Mouse (Mus musculus) ES-E14 (cell line): ENCODE measurements around the gene Fam213b. TPM values are rescaled to one million over a fixed set of nuclear protein-coding genes. Genes with fewer than 3 reads are reported as not detected.
A peak's percentile ranks its signal among the peaks of the same experiment; 100 is the strongest.

Experiments
- DNase-seq: peaks from one replicate; pipeline ENCODE4 v3.0.0-alpha.2; 2013; ENCODE audit warnings: low read depth, low spot score
- H3K27ac ChIP-seq: 2 replicates; pipeline ENCODE4 v1.5.1; 2012; ENCODE audit warnings: low read depth, mild to moderate bottlenecking, low read length, moderate library complexity, mixed read lengths; ENCODE audit not compliant: poor library complexity, insufficient read depth, severe bottlenecking
- H3K36me3 ChIP-seq: 2 replicates; pipeline ENCODE4 v1.6.1; 2012; ENCODE audit warnings: mild to moderate bottlenecking, low read length, moderate library complexity, mixed read lengths; ENCODE audit not compliant: control insufficient read depth, poor library complexity, insufficient read depth, severe bottlenecking
- H3K4me1 ChIP-seq, 2 experiments: fragments of 150-350 bp in 1 of 2; sonication (generic) in 1 of 2; 2 replicates each; pipeline ENCODE4 v1.6.1; 2012; ENCODE audit warnings: low read length in 2 of 2, mild to moderate bottlenecking in 1 of 2, mixed read lengths in 1 of 2; ENCODE audit not compliant: control insufficient read depth in 2 of 2, insufficient read depth in 2 of 2, poor library complexity in 1 of 2
- H3K4me3 ChIP-seq, 2 experiments: fragments of 150-350 bp in 1 of 2; sonication (generic) in 1 of 2; 2 replicates each; pipeline ENCODE4 v1.5.1; 2012; ENCODE audit warnings: low read length in 2 of 2, low read depth in 1 of 2, mild to moderate bottlenecking in 1 of 2, mixed read lengths in 1 of 2; ENCODE audit not compliant: insufficient read depth in 1 of 2, poor library complexity in 1 of 2, severe bottlenecking in 1 of 2
- H3K9ac ChIP-seq: 2 replicates; pipeline ENCODE4 v1.6.1; 2012; ENCODE audit warnings: low read depth, mild to moderate bottlenecking, low read length, mixed read lengths; ENCODE audit not compliant: poor library complexity, insufficient read depth, severe bottlenecking
- H3K9me3 ChIP-seq: fragments of 150-350 bp; sonication (generic); 2 replicates; pipeline ENCODE4 v1.6.1; 2012; ENCODE audit warnings: low read depth, mild to moderate bottlenecking, low read length; ENCODE audit not compliant: control insufficient read depth, insufficient read depth
- CHD2 ChIP-seq: IDR thresholded peaks from 2 replicates; pipeline ENCODE4 v1.6.1; 2014; ENCODE audit warnings: mild to moderate bottlenecking, low read depth, low read length, inconsistent platforms
- HCFC1 ChIP-seq: IDR thresholded peaks from 2 replicates; pipeline ENCODE4 v1.6.1; 2012; ENCODE audit warnings: low read length, inconsistent platforms, borderline replicate concordance; ENCODE audit not compliant: insufficient read depth
- MAFK ChIP-seq: IDR thresholded peaks from 2 replicates; pipeline ENCODE4 v1.6.1; 2014; ENCODE audit warnings: mild to moderate bottlenecking, low read depth, low read length, inconsistent platforms; ENCODE audit not compliant: insufficient read depth
- ZC3H11A ChIP-seq: IDR thresholded peaks from 2 replicates; pipeline ENCODE4 v1.6.1; 2012; ENCODE audit warnings: low read depth, mild to moderate bottlenecking, inconsistent platforms, low read length, borderline replicate concordance
- ZNF384 ChIP-seq: IDR thresholded peaks from 2 replicates; pipeline ENCODE4 v1.6.1; 2012; ENCODE audit warnings: low read depth, low read length, inconsistent platforms
- in situ Hi-C, 2 experiments: fragments of 600-800 bp; cut with MboI; formaldehyde crosslinking; loops; one replicate each; pipeline ENCODE4 v1.15.1; 2025; ENCODE audit warnings: low sequenced_read_pairs in 2 of 2, inconsistent platforms in 1 of 2; ENCODE audit not compliant: unreplicated experiment in 2 of 2
- total RNA-seq: library from RNA; depleted of rRNA; stranded (reverse); fragments of 300-350 nt; gene quantifications from 2 replicates; pipeline ENCODE4 v1.2.3, GENCODE M21; 2012

Gene Fam213b
- total RNA-seq, 1 experiment = 15.7 TPM

- in situ Hi-C loops = no loop called here
- H3K4me1 ChIP-seq = peaks cover 5 to 7% of the 10 kb centered on the region in 2 experiments; a peak in 2 of 4 replicates
- peak overlapping the region; percentile 66 to 93 for H3K4me3 ChIP-seq
These were observed 5.5 kb upstream of the Fam213b start for GRCm38 (mm10) chr4:154904185-154905071.

DNA sequence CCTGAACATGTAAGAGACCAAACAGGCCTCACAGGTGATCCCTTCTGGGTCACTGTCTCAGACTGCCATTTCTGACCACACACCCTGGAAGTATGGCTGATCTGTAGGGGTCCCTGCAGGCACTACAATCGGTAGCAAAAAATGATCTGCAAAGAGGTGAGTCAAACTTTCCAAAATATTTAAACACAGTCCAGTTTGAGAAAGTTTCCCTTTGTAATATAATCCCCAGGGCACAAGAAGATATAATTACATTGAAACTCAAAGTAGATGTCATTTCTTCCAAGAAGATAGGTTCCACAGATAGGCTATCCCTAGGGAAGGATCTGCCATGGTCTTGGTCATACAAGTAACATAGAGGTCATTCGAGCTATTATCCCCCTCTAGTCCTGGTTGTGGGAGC, 3.4 kb upstream of the Fam213b start:
- Histone ChIP-seq H3K4me3 (no peak overlapping the region), H3K9ac (no peak overlapping the region)
- in situ Hi-C loops = no loop called here

More at GRCm38 (mm10) chr4:154904185-154905071, 5.5 kb upstream of the Fam213b start:
- DNase-seq = peak; percentile 88
- TF ChIP-seq HCFC1 = no peak
- no peak for TF ChIP-seq ZNF384
- TF ChIP-seq MAFK = no peak
- no peak; the same call in 1 of the 2 replicates for TF ChIP-seq ZC3H11A
- peak; percentile 91 for TF ChIP-seq CHD2
- no peaks in the 10 kb centered on the region for H3K9me3 ChIP-seq
- H3K27ac ChIP-seq = no peak overlapping the region
- no peaks in the 10 kb centered on the region for H3K36me3 ChIP-seq
- peak overlapping the region; percentile 82 for H3K9ac ChIP-seq

DNA sequence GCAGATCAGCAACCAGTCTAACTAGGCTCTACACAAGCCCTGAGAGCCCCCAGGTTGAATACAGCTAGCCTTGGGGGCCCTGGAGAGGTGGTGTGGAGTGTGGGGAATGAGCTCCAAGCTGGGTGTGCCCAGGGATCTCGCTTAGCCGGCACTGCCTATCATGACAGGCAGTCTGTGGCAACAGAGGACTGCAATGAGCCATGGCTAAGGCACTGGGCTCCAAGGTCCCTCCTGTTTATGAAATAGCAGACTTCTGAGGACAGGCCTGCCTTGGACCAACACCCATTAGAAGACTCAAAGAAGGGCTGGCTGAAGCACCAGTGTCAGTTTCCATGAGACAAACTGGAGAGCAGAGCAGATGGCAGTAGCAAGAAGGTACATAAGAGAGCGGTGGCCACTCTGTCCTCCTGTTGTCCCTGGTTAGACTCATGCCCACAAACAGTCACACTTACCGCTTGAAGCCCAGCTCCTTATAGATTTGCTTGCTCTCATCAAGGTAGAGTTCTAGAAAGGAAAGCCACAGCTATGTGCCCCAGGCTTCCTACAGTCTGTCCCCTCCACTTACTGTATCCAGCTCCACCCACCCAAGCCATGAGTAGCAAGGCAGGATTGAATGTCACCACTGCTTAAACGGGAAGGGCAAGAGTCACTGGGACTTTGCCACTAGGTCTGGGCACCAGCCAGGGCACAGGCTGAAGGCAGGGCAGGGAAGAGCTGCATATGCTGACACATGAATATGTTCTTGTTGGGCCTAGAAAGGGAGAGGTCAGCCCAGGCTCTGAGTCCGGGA, 1.1 kb downstream of the Fam213b start:
- Histone ChIP-seq H3K4me1 (peaks cover 0 to 8% of the 10 kb centered on the region in 2 experiments; a peak in 1 of 4 replicates), H3K4me3 (peak overlapping the region; percentile 59 to 75; a peak in 2 of 4 replicates), H3K9ac (no peak overlapping the region), H3K27ac (no peak overlapping the region), H3K36me3 (no peaks in the 10 kb centered on the region), H3K9me3 (no peaks in the 10 kb centered on the region)
- in situ Hi-C loops = loop anchor here in 1 of 2 experiments (25.0 kb wide), 1 partner anchor 339 kb away; the partner anchor contains the start of gene Faap20
- TF ChIP-seq HCFC1 (no peak), ZNF384 (no peak), CHD2 (no peak), MAFK (no peak), ZC3H11A (no peak)
- no peak for DNase-seq

More for the DNA sequence above, 3.4 kb upstream of the Fam213b start:
- no peaks in the 10 kb centered on the region for H3K9me3 ChIP-seq
- no peaks in the 10 kb centered on the region for H3K36me3 ChIP-seq
- peaks cover 3 to 8% of the 10 kb centered on the region in 2 experiments; a peak in 2 of 4 replicates for H3K4me1 ChIP-seq
- TF ChIP-seq MAFK = no peak
- TF ChIP-seq ZC3H11A = no peak
- TF ChIP-seq CHD2 = no peak
- H3K27ac ChIP-seq = no peak overlapping the region
- no peak for DNase-seq

DNA sequence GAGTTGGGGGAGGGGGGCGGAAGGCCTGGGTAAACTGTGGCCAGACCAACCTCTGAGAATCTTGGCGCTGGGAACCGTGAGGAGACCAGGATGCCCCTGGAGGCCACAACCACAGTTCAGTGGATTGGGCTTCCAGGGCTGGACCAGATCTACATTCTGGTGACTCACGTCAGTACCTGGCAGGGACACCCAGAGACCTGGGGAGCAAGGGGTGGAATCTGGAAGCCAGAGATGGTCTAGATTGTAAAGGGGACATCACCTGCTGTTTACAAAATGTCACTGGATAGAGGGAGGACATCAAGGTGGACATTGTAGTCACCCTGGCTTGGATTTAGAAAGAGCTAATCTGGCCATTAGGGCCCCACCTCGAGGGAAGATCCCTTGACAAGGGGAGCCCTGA, 3.4 kb downstream of the Fam213b start:
- Histone ChIP-seq H3K27ac (no peak overlapping the region), H3K4me1 (peaks cover 0 to 14% of the 10 kb centered on the region in 2 experiments; a peak in 1 of 4 replicates), H3K9me3 (no peaks in the 10 kb centered on the region), H3K9ac (no peak overlapping the region), H3K4me3 (peak overlapping the region; percentile 48 to 51; a peak in 1 of 4 replicates), H3K36me3 (no peaks in the 10 kb centered on the region)
- TF ChIP-seq ZC3H11A (no peak), HCFC1 (no peak), CHD2 (no peak), ZNF384 (no peak), MAFK (no peak)
- DNase-seq = no peak
- in situ Hi-C loops = loop anchor here in 1 of 2 experiments (25.0 kb wide), 1 partner anchor 342 kb away; the partner anchor contains the start of gene Faap20
